Mouse (Mus musculus) gastrocnemius, adult 8-10 months (tissue): ENCODE measurements around the gene Ank2. TPM values are rescaled to one million over a fixed set of nuclear protein-coding genes. Genes with fewer than 3 reads are reported as not detected.
"Not testable (repeated sequence)": the region's sequence is repeated elsewhere in the genome, so short reads cannot be mapped to it uniquely, and the experiment has no call there.

ENCODE experiments used
- DNase-seq, 2 experiments: peaks; one replicate each; pipeline ENCODE4 v3.0.0; 2022; ENCODE audit warnings: low spot score in 2 of 2
- total RNA-seq, 4 experiments: library from RNA; stranded (reverse); gene quantifications; 2 replicates each; pipeline ENCODE4 v1.2.4; 2022

Gene Ank2
- total RNA-seq, 4 experiments from 2014 or later, result 96.2 to 128 (median 111) TPM

DNA sequence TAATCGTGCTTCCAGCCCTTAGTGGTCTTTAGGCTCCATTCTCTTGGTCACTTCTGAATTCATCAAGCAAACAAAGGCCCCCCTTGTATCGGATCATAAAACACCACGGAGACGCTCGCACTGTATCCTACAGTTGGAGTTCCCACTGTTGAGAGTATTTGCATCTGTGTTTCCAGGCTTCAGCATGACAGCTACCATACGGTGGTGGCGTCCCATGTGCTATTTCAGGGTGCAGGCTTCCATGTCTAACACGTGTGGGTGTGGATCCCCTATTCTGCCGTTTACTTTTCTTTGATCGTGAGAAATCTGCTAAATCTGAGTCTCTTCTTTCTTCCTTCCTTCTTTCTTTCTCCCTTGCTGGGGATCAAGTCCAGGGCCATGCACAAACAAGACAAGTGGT is 14.0 kb downstream of the Ank2 start:
- no peak for DNase-seq

DNA sequence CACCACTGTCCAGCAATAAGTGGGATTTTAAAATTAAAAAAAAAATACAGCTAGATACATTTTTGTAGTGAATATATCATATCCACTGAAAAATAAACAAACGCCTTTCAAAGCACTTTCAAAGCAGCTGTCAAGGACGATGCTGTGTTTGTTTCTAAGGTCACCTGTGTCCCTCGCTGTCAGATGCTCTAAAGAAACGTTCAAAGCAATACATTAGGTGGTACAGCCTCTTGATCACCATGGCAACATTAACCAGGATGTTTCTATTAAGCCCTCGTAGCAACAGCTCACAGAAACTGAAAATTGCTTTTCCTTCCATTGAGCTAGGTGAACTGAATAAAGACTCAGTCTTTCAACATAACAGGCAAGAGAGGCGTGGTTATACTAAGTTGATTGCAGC is 17.5 kb downstream of the Ank2 start:
- DNase-seq, result no peak

- DNase-seq, result not testable (repeated sequence)
Observed at GRCm38 (mm10) chr3:127480369-127480768, 18.8 kb downstream of the Ank2 start.

GRCm38 (mm10) chr3:127474115-127474514 is 25.0 kb downstream of the Ank2 start:
- DNase-seq, result no peak

DNA sequence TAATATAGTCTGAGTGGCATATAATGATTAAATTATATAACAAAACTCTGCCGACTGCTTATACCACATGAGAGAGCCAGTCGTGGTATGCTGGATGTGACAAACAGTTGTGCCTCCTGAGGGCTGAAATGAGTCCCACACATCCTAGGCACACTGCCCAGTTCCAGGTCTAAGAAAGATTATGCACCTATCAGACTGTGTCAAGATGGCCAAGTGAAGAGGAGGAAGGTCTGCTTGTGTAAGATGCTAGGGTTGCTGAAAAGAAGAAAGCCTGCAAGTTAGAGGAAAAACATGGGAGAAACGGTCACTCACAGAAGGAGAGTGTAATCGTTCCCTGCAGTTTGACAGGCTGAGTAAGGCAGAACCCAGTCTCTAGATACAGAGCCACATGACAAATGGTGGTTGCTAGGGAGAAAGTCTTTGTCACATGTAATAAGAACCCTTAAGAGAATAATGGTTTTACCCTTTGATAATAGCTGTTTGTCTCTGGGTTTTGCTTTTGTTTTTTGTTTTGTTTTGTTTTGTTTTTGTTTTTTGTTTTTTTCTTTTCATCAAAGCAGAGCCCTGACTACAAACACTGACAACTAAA is 29.9 kb downstream of the Ank2 start:
- DNase-seq, result no peak

- DNase-seq, result no peak
Observed at GRCm38 (mm10) chr3:127468569-127468968, 30.6 kb downstream of the Ank2 start.

DNA sequence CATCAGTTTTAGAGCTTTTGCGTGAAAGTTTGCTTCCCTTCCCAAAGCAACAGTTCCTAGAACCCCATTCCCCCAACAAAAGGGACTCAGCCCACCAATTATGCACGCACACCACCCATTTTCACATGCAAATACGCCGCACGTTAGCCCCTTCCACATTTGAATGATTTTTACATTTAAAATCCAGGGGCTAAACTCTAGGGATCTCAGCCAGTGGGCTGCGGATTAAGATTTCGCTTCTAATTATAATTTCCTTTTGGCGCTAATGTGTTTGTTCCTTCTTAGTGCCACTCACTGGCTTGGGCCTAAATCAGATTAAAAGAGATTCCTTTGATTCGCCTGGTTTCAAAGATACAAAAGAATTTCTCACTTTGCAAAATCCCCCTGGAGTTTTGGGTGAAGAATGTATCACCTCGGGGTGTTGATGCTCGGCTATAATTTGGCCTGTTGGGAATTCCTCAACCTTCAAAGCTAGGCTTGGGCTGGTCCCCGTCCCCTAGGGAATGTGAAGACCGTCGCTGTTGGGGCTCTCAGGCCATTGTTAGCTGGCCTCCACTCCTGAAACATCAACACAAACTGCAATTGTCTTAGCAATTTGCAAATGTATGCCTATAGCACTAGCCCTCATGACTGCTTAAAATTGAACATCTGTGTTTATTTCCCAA is 35.2 kb downstream of the Ank2 start:
- DNase-seq, result no peak

GRCm38 (mm10) chr3:127463165-127463564 is 36.0 kb downstream of the Ank2 start:
- no peak for DNase-seq

DNA sequence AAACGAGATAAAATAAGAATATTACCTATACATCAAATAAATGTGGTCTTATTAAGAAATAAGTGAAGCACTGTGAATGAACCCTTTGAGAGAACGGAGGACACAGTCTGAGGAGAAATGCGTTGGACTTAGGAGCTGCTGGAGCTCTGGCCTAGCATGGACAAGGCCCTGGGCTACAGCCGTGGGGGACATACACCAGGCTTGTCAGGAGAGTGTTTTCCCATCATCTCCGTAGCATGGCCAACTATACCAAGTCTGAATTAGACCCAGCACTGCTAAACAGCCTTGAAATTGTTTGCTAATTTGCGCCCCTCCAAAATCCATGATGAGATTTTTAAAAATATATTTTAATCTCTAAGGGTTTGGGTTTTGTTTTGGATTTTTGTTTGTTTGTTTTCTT is 36.7 kb downstream of the Ank2 start:
- DNase-seq, result no peak

DNA sequence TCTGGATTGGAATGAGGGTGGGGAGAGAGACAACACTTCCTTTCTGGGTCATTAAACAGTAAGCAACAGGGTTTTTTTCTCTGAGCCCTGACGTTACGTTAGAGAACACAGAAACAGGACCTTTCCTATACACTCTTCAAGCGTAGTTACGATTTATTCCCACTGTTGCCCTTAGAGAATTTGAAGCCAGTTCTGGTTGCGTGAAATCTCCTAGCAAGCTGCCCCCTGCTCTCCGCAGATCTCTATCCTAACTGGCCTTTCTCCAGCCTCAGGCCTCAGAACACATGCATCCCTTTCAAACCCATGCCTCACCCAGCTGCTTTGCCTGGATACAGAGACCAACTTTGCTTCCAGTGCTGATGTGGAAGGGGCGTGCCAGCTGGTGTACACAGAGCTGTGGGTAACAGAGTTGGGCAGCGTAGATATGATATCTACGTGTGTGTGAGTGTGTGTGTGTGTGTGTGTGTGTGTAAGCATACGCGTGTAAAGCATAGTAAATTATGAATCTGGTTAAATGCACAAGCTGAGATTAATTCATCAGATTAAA is 38.2 kb downstream of the Ank2 start:
- DNase-seq, result no peak

GRCm38 (mm10) chr3:127459858-127460257 is 39.3 kb downstream of the Ank2 start:
- DNase-seq, result no peak

DNA sequence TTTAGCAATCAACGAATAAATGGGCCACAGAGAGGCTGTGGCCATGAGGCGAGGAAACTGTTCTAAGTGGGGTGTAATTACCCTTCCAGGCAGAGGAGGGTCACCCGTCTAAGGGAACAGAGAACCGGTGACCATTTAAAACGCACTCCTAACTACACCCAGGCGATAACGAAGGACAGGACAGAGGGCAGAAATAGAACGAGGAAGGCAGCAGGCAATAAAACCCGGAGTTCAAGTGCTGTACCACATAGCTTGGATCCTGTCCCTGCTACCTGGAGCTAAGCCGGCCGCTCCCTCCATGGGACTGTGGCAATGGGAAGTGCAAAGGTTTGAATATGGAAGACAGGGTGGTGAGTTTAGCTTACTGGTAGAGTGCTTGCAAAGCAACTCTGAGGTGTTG is 40.2 kb downstream of the Ank2 start:
- DNase-seq, result no peak

DNA sequence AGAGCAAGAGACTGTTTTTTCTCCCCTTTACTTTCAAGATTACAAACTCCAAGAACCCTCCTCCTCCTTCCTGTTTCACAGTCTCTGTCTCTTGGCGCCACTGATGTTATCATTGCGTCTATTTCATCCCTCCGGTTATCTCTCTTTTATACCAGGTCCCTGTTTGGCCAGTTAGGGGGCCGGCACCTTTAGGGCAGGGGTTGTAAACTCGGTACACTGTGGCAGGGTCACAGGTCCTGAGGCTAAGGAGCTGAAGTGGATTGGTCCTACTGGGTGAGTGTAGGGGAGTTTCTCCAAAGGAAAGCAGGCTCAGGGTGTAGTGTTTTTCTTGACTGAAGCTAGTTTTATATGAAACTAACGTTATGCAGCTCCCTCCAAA is 40.7 kb downstream of the Ank2 start:
- no peak for DNase-seq

DNA sequence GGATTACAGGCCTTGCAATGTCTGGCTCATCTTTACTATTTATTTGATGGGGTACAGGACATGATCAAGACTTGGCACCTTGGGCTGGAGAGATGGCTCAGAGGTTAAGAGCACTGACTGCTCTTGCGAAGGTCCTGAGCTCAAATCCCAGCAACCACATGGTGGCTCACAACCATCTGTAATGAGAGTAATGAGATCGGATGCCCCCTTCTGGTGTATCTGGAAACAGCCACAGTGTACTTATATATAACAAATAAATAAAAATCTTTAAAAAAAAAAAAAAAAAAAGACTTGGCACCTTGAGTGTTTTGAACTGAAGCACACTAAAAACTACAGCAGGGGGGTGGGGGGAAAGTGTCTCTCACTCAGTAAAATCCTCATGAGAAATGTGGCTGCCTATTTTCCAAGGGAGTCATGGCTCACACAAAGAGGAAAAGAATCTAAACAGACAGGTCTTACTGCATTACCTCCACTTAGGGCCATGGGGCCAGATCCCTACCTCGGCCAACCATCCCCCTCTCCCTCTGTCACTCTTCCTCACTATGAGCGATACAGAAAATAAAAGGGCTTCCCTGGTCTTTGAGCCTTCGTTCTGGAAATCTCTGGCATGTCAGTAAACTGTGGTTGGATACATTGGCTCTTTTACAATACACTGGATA is 41.3 kb downstream of the Ank2 start:
- no peak for DNase-seq

- DNase-seq, result no peak
Observed at GRCm38 (mm10) chr3:127453738-127454137, 45.4 kb downstream of the Ank2 start.

DNA sequence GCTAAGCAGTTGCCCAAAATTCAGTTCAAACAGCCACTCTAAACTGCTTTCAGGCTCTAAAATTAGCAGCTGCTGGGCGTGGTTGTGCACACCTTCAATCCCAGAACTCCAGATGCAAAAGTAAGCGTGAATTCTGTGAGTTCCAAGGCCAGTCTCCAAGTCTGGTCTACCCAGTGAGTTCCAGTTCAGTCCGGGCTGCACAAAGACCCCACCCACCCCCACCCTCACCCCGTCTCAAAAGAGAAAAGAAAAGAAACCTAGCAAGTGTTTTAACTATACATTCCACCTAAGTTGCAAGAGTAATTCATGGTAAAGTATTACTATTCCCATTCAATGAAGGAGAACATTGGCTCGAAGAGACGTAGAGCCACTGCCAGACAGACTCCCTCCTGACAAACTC is 45.9 kb downstream of the Ank2 start:
- no peak for DNase-seq

DNA sequence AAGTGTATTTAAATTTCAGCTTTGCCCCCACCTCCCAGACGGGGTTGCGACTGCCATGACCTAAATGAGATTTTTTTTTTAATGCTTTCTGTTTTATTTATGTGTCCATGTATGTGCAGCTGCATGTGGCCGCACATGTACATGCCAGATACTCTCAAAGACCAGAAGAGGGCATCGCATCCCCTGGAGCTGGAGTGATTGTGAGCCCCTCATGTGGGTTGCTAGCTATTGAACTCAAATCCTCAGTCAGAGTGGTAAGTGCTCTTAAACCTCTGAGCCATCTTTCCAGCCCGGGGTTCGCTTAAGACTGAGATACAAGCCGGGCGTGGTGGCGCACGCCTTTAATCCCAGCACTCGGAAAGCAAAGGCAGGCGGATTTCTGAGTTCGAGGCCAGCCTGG is 46.9 kb downstream of the Ank2 start:
- no peak for DNase-seq

GRCm38 (mm10) chr3:127451741-127452140 is 47.4 kb downstream of the Ank2 start:
- DNase-seq, result no peak

DNA sequence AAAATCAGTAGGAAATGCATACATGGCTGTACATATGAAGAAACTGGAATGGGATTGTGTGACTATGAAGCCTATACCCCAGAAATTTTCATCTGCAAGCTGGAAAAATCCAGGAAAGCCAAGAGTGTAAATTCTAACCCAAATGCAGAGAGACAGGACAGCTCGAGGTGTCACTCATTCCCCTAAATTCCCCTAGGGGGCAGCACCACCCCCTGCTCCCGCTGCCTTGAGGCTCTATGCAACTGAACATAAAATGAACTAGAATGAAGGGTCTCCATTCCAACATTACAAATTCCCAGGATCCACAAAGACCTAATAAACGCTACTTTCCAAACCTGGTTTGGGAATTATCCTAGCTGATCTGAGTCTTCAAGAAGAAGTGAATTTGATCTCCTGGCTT is 48.1 kb downstream of the Ank2 start:
- DNase-seq, result no peak

- DNase-seq, result peak; percentile 27
Observed at GRCm38 (mm10) chr3:127446173-127446572, 53.0 kb downstream of the Ank2 start.

GRCm38 (mm10) chr3:127433291-127433690 is 65.9 kb downstream of the Ank2 start:
- no peak for DNase-seq

DNA sequence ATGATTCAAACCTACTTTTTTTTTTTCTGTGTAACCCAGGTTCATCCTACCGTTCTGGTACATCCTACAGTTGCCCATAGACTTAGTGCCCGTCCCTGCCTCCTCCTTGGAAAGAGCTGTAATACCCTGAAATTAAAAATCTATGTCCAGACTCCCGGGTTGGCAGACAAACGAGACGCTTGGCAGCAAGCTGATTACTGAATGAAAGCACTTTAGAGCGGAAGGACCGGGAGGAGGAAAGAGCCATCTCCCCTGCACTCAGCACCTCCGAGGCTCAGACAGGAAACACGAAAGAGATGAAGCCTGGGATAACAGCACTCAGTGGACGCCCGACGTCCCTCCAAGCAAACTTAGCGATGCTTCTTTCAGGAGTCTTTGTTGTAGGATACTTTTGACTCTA is 69.3 kb downstream of the Ank2 start:
- no peak for DNase-seq

GRCm38 (mm10) chr3:127428527-127428926 is 70.6 kb downstream of the Ank2 start:
- no peak for DNase-seq
